In genomic region chr1:93128710-93129349, GRCm38 (mm10) we compare ENCODE assay signal across 10 mouse cellular contexts. TPM values are rescaled to one million over a fixed set of nuclear protein-coding genes. Genes with fewer than 3 reads are reported as not detected.
DNase-seq lines count a peak whose midpoint lies in the region; ATAC-seq and TF ChIP-seq lines count a peak whose summit lies in the region.
"Had no signal": no experiment of that assay in that cellular context is flagged by ENCODE, and none has a peak within 500 bp of the region (broad histone marks: within the 10 kb centered on the region; RNA-seq: fewer than 3 reads in every experiment).

No protein-coding gene starts in this region.

- TF ChIP-seq CTCF in cerebellum, adult 2 months (IDR thresholded peaks at IDR 0.05; ENCODE audit: borderline replicate concordance, insufficient read depth, low read depth, low read length), result peak; percentile 78
- TF ChIP-seq CTCF in lung, embryonic 14.5 days (IDR thresholded peaks at IDR 0.05; ENCODE audit: low read depth), result peak; percentile 86

- ATAC-seq in frontal cortex, adult (ENCODE audit: low TSS enrichment), result peak; percentile 97
- peak; percentile 37; the same call in 1 of the 2 replicates for ATAC-seq in lung, embryonic 14.5 days (ENCODE audit: insufficient read depth)

- DNase-seq in 3134 (ENCODE audit: extremely low read depth, insufficient read length, low spot score) (peak; percentile 37), ES-CJ7 (ENCODE audit: low read depth, low spot score) (peak; percentile 77)
- DNase-seq in cerebellum, adult 2 months, result peak; percentile 49 to 65
- DNase-seq in large intestine, adult 2 months (ENCODE audit: low read depth, low spot score), result peak; percentile 74
- DNase-seq in lung, embryonic 14.5 days, result peak; percentile 83
- DNase-seq in right cerebral cortex, postnatal 25 days, result peak; percentile 65
- no peak for DNase-seq in B cell, adult 2 months

- H3K27me3 ChIP-seq in cerebellum, adult 2 months (ENCODE audit: control insufficient read depth, insufficient read depth, low read length), result no peaks in the 10 kb centered on the region; the same call in 1 of the 2 replicates
- no peaks in the 10 kb centered on the region for H3K27me3 ChIP-seq in lung, embryonic 14.5 days (ENCODE audit: insufficient read depth, low read length)

- no peaks in the 10 kb centered on the region for H3K4me1 ChIP-seq in cerebellum, adult 2 months (ENCODE audit: control insufficient read depth, insufficient read depth, low read length)
- no peaks in the 10 kb centered on the region for H3K4me1 ChIP-seq in lung, embryonic 14.5 days (ENCODE audit: insufficient read depth)

- WGBS in cerebellum, adult 2 months, result 28% methylated on average over 6 of the region's 6 CpGs
- WGBS in large intestine, adult 2 months, result 9% methylated on average over 6 of the region's 6 CpGs
- 27% methylated on average over 6 of the region's 6 CpGs for WGBS in lung, embryonic 14.5 days

- no peaks in the 10 kb centered on the region for H3K9me3 ChIP-seq in lung, embryonic 14.5 days (ENCODE audit: low read depth, low read length)

- H3K4me2 ChIP-seq in lung, embryonic 14.5 days, result no peak overlapping the region

- no peak overlapping the region for H3K27ac ChIP-seq in cerebellum, adult 2 months (ENCODE audit: insufficient read depth, low read length)
- H3K27ac ChIP-seq in lung, embryonic 14.5 days (ENCODE audit: low read depth), result peak overlapping the region; percentile 50

- no peaks in the 10 kb centered on the region for H3K36me3 ChIP-seq in lung, embryonic 14.5 days (ENCODE audit: insufficient read depth)

- no peak overlapping the region for H3K9ac ChIP-seq in lung, embryonic 14.5 days

- no peak overlapping the region for H3K4me3 ChIP-seq in cerebellum, adult 2 months (replicated peaks; ENCODE audit: insufficient read depth, low read depth, low read length)
- no peak overlapping the region for H3K4me3 ChIP-seq in lung, embryonic 14.5 days (ENCODE audit: low read depth, low read length)

- TF ChIP-seq POLR2A in cerebellum, adult 2 months (IDR thresholded peaks at IDR 0.05; ENCODE audit: borderline replicate concordance, insufficient read depth, low read length), result no peak

RNA-seq across cellular contexts. Expression of gene Agxt, which starts 6.2 kb away (rescaled TPM):
- not detected in 2 replicates for polyA plus RNA-seq in cerebellum, adult 2 months (2012; rRNA removed)
- 0.14 and 0.34 TPM in 2 replicates for polyA plus RNA-seq in large intestine, adult 2 months (2012; rRNA removed)
- 0.27 TPM in 1 of 2 replicates, not detected in the other for polyA plus RNA-seq in lung, embryonic 14.5 days (2014; fragmentation: Nextera tagmentation; extraction: Ambion mirVana)
- polyA plus RNA-seq: gonadal fat pad, adult 2 months; spleen, adult 2 months had no signal

RNA-seq across cellular contexts. Expression of gene Kif1a, which starts 27.1 kb away (rescaled TPM):
- polyA plus RNA-seq in cerebellum, adult 2 months (2012; rRNA removed), result 290 and 291 TPM in 2 replicates
- 1.4 and 2.7 TPM in 2 replicates for polyA plus RNA-seq in large intestine, adult 2 months (2012; rRNA removed)
- polyA plus RNA-seq in lung, embryonic 14.5 days (2014; fragmentation: Nextera tagmentation; extraction: Ambion mirVana), result 8.6 and 11.2 TPM in 2 replicates

RNA-seq across cellular contexts. Expression of gene 2310007B03Rik, which starts 31.9 kb away (rescaled TPM):
- 0.10 TPM in 1 of 2 replicates, not detected in the other for polyA plus RNA-seq in cerebellum, adult 2 months (2012; rRNA removed)
- polyA plus RNA-seq in large intestine, adult 2 months (2012; rRNA removed), result 8.4 and 10.3 TPM in 2 replicates
- polyA plus RNA-seq in lung, embryonic 14.5 days (2014; fragmentation: Nextera tagmentation; extraction: Ambion mirVana), result 9.5 TPM in 2 replicates
- polyA plus RNA-seq: spleen, adult 2 months had no signal

RNA-seq across cellular contexts. Expression of gene Crocc2, which starts 39.7 kb away (rescaled TPM):
- 0.28 and 0.54 TPM in 2 replicates for polyA plus RNA-seq in cerebellum, adult 2 months (2012; rRNA removed)
- polyA plus RNA-seq in large intestine, adult 2 months (2012; rRNA removed), result 0.07 and 0.09 TPM in 2 replicates
- 2.8 and 3.7 TPM in 2 replicates for polyA plus RNA-seq in lung, embryonic 14.5 days (2014; fragmentation: Nextera tagmentation; extraction: Ambion mirVana)

Comparison
In these comparisons a context has a peak if more than half of its experiments do, and no peak if none do; other contexts are left out.
1. DNase-seq: peak in 3134 (single experiment), ES-CJ7 (single experiment), cerebellum, adult 2 months (2 of 2), large intestine, adult 2 months (single experiment), lung, embryonic 14.5 days (single experiment) and right cerebral cortex, postnatal 25 days (single experiment); none in B cell, adult 2 months (0 of 2).
2. RNA of gene Kif1a, which starts 27.1 kb away (polyA plus RNA-seq): 290 to 291 TPM in cerebellum, adult 2 months; 8.6 to 11.2 TPM in lung, embryonic 14.5 days and 1.4 to 2.7 TPM in large intestine, adult 2 months; every median in the first group is over 10 times any median in the second.